ENCODE assay signal across 10 mouse cellular contexts in genomic region chr11:119197618-119198563, GRCm38 (mm10). TPM values are rescaled to one million over a fixed set of nuclear protein-coding genes. Genes with fewer than 3 reads are reported as not detected.
DNase-seq lines count a peak whose midpoint lies in the region; ATAC-seq lines count a peak whose summit lies in the region.
"Had no signal": no experiment of that assay in that cellular context is flagged by ENCODE, and none has a peak within 500 bp of the region (broad histone marks: within the 10 kb centered on the region; RNA-seq: fewer than 3 reads in every experiment).

No protein-coding gene starts in this region.

- DNase-seq in forebrain, embryonic 11.5 days (ENCODE audit: low spot score): no peak
- no peak for DNase-seq in lung, postnatal 36 days
- DNase-seq in cerebellum, postnatal 10 days: peak; percentile 92 to 93
- DNase-seq in adrenal gland, postnatal 14 days: no peak
- DNase-seq: liver, embryonic 13.5 days had no signal

- H3K4me1 ChIP-seq in forebrain, embryonic 13.5 days: peaks cover 20% of the 10 kb centered on the region
- no peaks in the 10 kb centered on the region for H3K4me1 ChIP-seq in forebrain, embryonic 11.5 days (replicated peaks; ENCODE audit: control insufficient read depth, insufficient read depth, low read length)
- peaks cover 8% of the 10 kb centered on the region for H3K4me1 ChIP-seq in lung, embryonic 15.5 days
- peaks cover 7% of the 10 kb centered on the region; the same call in 1 of the 2 replicates for H3K4me1 ChIP-seq in midbrain, embryonic 15.5 days
- peaks cover 9% of the 10 kb centered on the region for H3K4me1 ChIP-seq in kidney, embryonic 16.5 days (ENCODE audit: insufficient read depth, low read length)
- H3K4me1 ChIP-seq: liver, embryonic 13.5 days had no signal

- no peaks in the 10 kb centered on the region for H3K27me3 ChIP-seq in forebrain, embryonic 13.5 days
- H3K27me3 ChIP-seq in forebrain, embryonic 11.5 days (ENCODE audit: control insufficient read depth, insufficient read depth, low read length): no peaks in the 10 kb centered on the region
- H3K27me3 ChIP-seq in lung, embryonic 15.5 days: no peaks in the 10 kb centered on the region
- H3K27me3 ChIP-seq in midbrain, embryonic 15.5 days (replicated peaks): no peaks in the 10 kb centered on the region
- H3K27me3 ChIP-seq in kidney, embryonic 16.5 days (ENCODE audit: insufficient read depth, low read length): no peaks in the 10 kb centered on the region
- H3K27me3 ChIP-seq: liver, embryonic 13.5 days; Patski had no signal

- no peak overlapping the region for H3K4me3 ChIP-seq in forebrain, embryonic 13.5 days
- no peak overlapping the region for H3K4me3 ChIP-seq in forebrain, embryonic 11.5 days (ENCODE audit: low read depth, low read length)
- H3K4me3 ChIP-seq in lung, embryonic 15.5 days: no peak overlapping the region
- no peak overlapping the region for H3K4me3 ChIP-seq in midbrain, embryonic 15.5 days
- no peak overlapping the region for H3K4me3 ChIP-seq in kidney, embryonic 16.5 days (ENCODE audit: low read length)
- H3K4me3 ChIP-seq: liver, embryonic 13.5 days had no signal

- H3K27ac ChIP-seq in forebrain, embryonic 13.5 days: peak overlapping the region; percentile 62
- no peak overlapping the region for H3K27ac ChIP-seq in forebrain, embryonic 11.5 days (ENCODE audit: low read depth, low read length)
- no peak overlapping the region for H3K27ac ChIP-seq in lung, embryonic 15.5 days
- H3K27ac ChIP-seq in midbrain, embryonic 15.5 days: no peak overlapping the region
- no peak overlapping the region for H3K27ac ChIP-seq in kidney, embryonic 16.5 days (ENCODE audit: low read length)
- H3K27ac ChIP-seq: liver, embryonic 13.5 days had no signal

- 0 out of 2 replicates have a peak, but pooled peaks have one; percentile 26 for ATAC-seq in forebrain, embryonic 13.5 days
- ATAC-seq in forebrain, embryonic 11.5 days (replicated peaks; ENCODE audit: low FRiP score): no peak
- no peak for ATAC-seq in lung, embryonic 15.5 days (ENCODE audit: borderline replicate concordance, extremely low read depth, low FRiP score, low TSS enrichment)
- ATAC-seq in midbrain, embryonic 15.5 days (replicated peaks): peak; percentile 55; the same call in 1 of the 2 replicates
- no peak for ATAC-seq in kidney, embryonic 16.5 days (ENCODE audit: low FRiP score, low TSS enrichment)
- ATAC-seq: Patski had no signal

- H3K4me2 ChIP-seq in forebrain, embryonic 13.5 days: no peak overlapping the region
- no peak overlapping the region for H3K4me2 ChIP-seq in forebrain, embryonic 11.5 days (ENCODE audit: low read depth, low read length, severe bottlenecking)
- H3K4me2 ChIP-seq in lung, embryonic 15.5 days: peak overlapping the region; percentile 10; the same call in 1 of the 2 replicates
- H3K4me2 ChIP-seq in midbrain, embryonic 15.5 days: no peak overlapping the region
- no peak overlapping the region for H3K4me2 ChIP-seq in kidney, embryonic 16.5 days (replicated peaks; ENCODE audit: low read depth, low read length)
- H3K4me2 ChIP-seq: liver, embryonic 13.5 days had no signal

- H3K9ac ChIP-seq in forebrain, embryonic 13.5 days: no peak overlapping the region
- no peak overlapping the region for H3K9ac ChIP-seq in forebrain, embryonic 11.5 days (ENCODE audit: low read length)
- H3K9ac ChIP-seq in lung, embryonic 15.5 days: no peak overlapping the region
- H3K9ac ChIP-seq in midbrain, embryonic 15.5 days: no peak overlapping the region
- no peak overlapping the region for H3K9ac ChIP-seq in kidney, embryonic 16.5 days (replicated peaks; ENCODE audit: low read length)
- H3K9ac ChIP-seq: liver, embryonic 13.5 days had no signal

- peaks cover 33% of the 10 kb centered on the region for H3K36me3 ChIP-seq in forebrain, embryonic 13.5 days (ENCODE audit: poor library complexity, severe bottlenecking)
- no peaks in the 10 kb centered on the region; the same call in 1 of the 2 replicates for H3K36me3 ChIP-seq in forebrain, embryonic 11.5 days (ENCODE audit: control insufficient read depth, insufficient read depth, low read length)
- no peaks in the 10 kb centered on the region for H3K36me3 ChIP-seq in lung, embryonic 15.5 days
- no peaks in the 10 kb centered on the region for H3K36me3 ChIP-seq in midbrain, embryonic 15.5 days (replicated peaks)
- no peaks in the 10 kb centered on the region for H3K36me3 ChIP-seq in kidney, embryonic 16.5 days (ENCODE audit: insufficient read depth, low read length)
- H3K36me3 ChIP-seq: liver, embryonic 13.5 days had no signal

- H3K9me3 ChIP-seq in forebrain, embryonic 13.5 days (replicated peaks): no peaks in the 10 kb centered on the region
- H3K9me3 ChIP-seq in forebrain, embryonic 11.5 days (ENCODE audit: control insufficient read depth, low read length): no peaks in the 10 kb centered on the region
- H3K9me3 ChIP-seq in lung, embryonic 15.5 days: no peaks in the 10 kb centered on the region
- no peaks in the 10 kb centered on the region for H3K9me3 ChIP-seq in midbrain, embryonic 15.5 days
- H3K9me3 ChIP-seq in kidney, embryonic 16.5 days (ENCODE audit: low read length): no peaks in the 10 kb centered on the region
- H3K9me3 ChIP-seq: liver, embryonic 13.5 days had no signal

- WGBS in forebrain, embryonic 13.5 days: 82% methylated on average over 18 of the region's 18 CpGs
- 88% methylated on average over 18 of the region's 18 CpGs for WGBS in forebrain, embryonic 11.5 days
- 76% methylated on average over 18 of the region's 18 CpGs for WGBS in lung, embryonic 15.5 days
- WGBS in midbrain, embryonic 15.5 days: 80% methylated on average over 18 of the region's 18 CpGs
- WGBS in kidney, embryonic 16.5 days: 85% methylated on average over 18 of the region's 18 CpGs

RNA-seq across cellular contexts. Expression of gene Tbc1d16, which starts 30.4 kb away (rescaled TPM):
- 45.3 and 46.0 TPM in 2 replicates for polyA plus RNA-seq in forebrain, embryonic 13.5 days (2015; fragmentation: Nextera tagmentation; extraction: Ambion mirVana)
- polyA plus RNA-seq in forebrain, embryonic 11.5 days (2014; fragmentation: Nextera tagmentation; extraction: Ambion mirVana): 20.4 and 20.8 TPM in 2 replicates
- polyA plus RNA-seq in lung, embryonic 15.5 days (2015; fragmentation: Nextera tagmentation; extraction: Ambion mirVana): 19.9 and 20.9 TPM in 2 replicates
- polyA plus RNA-seq in midbrain, embryonic 15.5 days (2015; fragmentation: Nextera tagmentation; extraction: Ambion mirVana): 66.8 and 67.2 TPM in 2 replicates
- 18.1 and 18.7 TPM in 2 replicates for total RNA-seq in adrenal gland, postnatal 14 days (2021)
- 12.3 and 16.2 TPM in 2 replicates for polyA plus RNA-seq in kidney, embryonic 16.5 days (2015; fragmentation: Nextera tagmentation; extraction: Ambion mirVana)

RNA-seq across cellular contexts. Expression of gene Ccdc40, which starts 30.5 kb away (rescaled TPM):
- 14.3 and 17.2 TPM in 2 replicates for polyA plus RNA-seq in forebrain, embryonic 13.5 days (2015; fragmentation: Nextera tagmentation; extraction: Ambion mirVana)
- polyA plus RNA-seq in forebrain, embryonic 11.5 days (2014; fragmentation: Nextera tagmentation; extraction: Ambion mirVana): 19.5 and 22.1 TPM in 2 replicates
- polyA plus RNA-seq in lung, embryonic 15.5 days (2015; fragmentation: Nextera tagmentation; extraction: Ambion mirVana): 4.9 and 5.7 TPM in 2 replicates
- polyA plus RNA-seq in midbrain, embryonic 15.5 days (2015; fragmentation: Nextera tagmentation; extraction: Ambion mirVana): 19.3 and 21.5 TPM in 2 replicates
- total RNA-seq in adrenal gland, postnatal 14 days (2021): 0.44 and 0.45 TPM in 2 replicates
- 5.1 and 5.5 TPM in 2 replicates for polyA plus RNA-seq in kidney, embryonic 16.5 days (2015; fragmentation: Nextera tagmentation; extraction: Ambion mirVana)

Comparison
In these comparisons a context has a peak if more than half of its experiments do, and no peak if none do; other contexts are left out.
1. ATAC-seq: peak in forebrain, embryonic 13.5 days (single experiment) and midbrain, embryonic 15.5 days (single experiment); none in forebrain, embryonic 11.5 days (single experiment), lung, embryonic 15.5 days (single experiment) and kidney, embryonic 16.5 days (single experiment).
2. DNase-seq: peak in cerebellum, postnatal 10 days (2 of 2); none in forebrain, embryonic 11.5 days (single experiment), lung, postnatal 36 days (single experiment) and adrenal gland, postnatal 14 days (single experiment).